Mouse (Mus musculus): ENCODE results near the gene Lrrc8b. TPM values are rescaled to one million over a fixed set of nuclear protein-coding genes. Genes with fewer than 3 reads are reported as not detected.

Gene Lrrc8b
- polyA plus RNA-seq, 1 experiment from 2014 or later, result 17.6 TPM

- ATAC-seq, result no peak
- 6% methylated on average over 8 of the region's 8 CpGs for WGBS
- Histone ChIP-seq H3K27ac (ENCODE audit: low read length) (no peak overlapping the region), H3K4me3 (replicated peaks; ENCODE audit: low read length) (no peak overlapping the region), H3K9ac (replicated peaks; ENCODE audit: low read depth, low read length) (no peak overlapping the region), H3K27me3 (replicated peaks; ENCODE audit: control insufficient read depth, insufficient read depth, low read length) (no peaks in the 10 kb centered on the region), H3K36me3 (ENCODE audit: control insufficient read depth, insufficient read depth) (no peaks in the 10 kb centered on the region), H3K4me2 (ENCODE audit: low read length) (no peak overlapping the region), H3K4me1 (replicated peaks; ENCODE audit: control insufficient read depth, insufficient read depth, low read length) (peaks cover 7% of the 10 kb centered on the region), H3K9me3 (ENCODE audit: control insufficient read depth, low read length) (no peaks in the 10 kb centered on the region)
These were observed 10.6 kb upstream of the Lrrc8b start for GRCm38 (mm10) chr5:105404961-105405360.

DNA sequence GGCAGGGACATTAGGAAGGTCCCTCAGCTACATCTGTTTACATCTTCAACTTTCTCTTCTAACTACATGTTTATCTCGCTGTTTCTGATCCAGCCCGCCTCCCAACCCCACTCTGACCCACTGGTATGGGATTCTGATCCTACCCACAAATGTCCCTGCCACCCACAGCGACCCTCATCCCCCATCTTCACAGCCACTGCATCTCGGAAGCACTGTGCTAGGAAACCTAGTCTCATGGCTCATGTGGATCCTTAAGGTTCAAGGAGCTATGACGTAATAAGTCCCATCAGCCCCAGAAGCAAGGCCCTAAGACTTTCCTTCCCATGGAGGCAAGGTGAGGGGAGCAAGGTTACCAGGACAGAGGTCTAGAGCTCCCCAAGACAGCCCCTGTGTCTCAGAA is 7.9 kb upstream of the Lrrc8b start:
- no peaks in the 10 kb centered on the region; the same call in 1 of the 2 replicates for H3K4me1 ChIP-seq (replicated peaks; ENCODE audit: control insufficient read depth, insufficient read depth, low read length)
- H3K36me3 ChIP-seq (ENCODE audit: control insufficient read depth, insufficient read depth), result no peaks in the 10 kb centered on the region
- no peaks in the 10 kb centered on the region for H3K9me3 ChIP-seq (ENCODE audit: control insufficient read depth, low read length)
- no peaks in the 10 kb centered on the region for H3K27me3 ChIP-seq (replicated peaks; ENCODE audit: control insufficient read depth, insufficient read depth, low read length)
- H3K4me2 ChIP-seq (ENCODE audit: low read length), result no peak overlapping the region
- no peak overlapping the region for H3K4me3 ChIP-seq (replicated peaks; ENCODE audit: low read length)
- 92% methylated on average over 5 of the region's 5 CpGs for WGBS
- ATAC-seq, result no peak
- no peak overlapping the region for H3K27ac ChIP-seq (ENCODE audit: low read length)
- no peak overlapping the region for H3K9ac ChIP-seq (replicated peaks; ENCODE audit: low read depth, low read length)

DNA sequence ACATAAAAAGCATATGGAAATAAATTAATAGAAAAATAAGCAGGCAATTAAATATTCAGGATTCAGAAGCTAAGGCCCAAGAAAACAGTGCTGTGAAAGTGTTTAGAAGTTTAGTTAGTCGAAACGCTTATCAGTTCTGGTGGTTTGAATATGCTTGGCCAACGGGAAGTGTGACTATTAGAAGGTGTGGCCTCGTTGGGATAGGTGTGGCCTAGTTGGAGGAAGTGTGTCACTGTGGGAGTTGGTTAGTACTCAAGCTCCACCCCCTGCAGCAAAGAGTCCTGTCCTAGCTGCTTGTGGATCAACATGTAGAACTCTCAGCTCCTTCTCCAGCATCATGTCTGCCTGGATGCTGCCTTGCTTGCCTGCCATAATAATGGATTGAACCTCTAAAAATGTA is 6.5 kb upstream of the Lrrc8b start:
- Histone ChIP-seq H3K4me2 (ENCODE audit: low read length) (no peak overlapping the region), H3K4me3 (replicated peaks; ENCODE audit: low read length) (no peak overlapping the region), H3K27ac (ENCODE audit: low read length) (no peak overlapping the region), H3K4me1 (replicated peaks; ENCODE audit: control insufficient read depth, insufficient read depth, low read length) (no peaks in the 10 kb centered on the region; the same call in 1 of the 2 replicates), H3K9ac (replicated peaks; ENCODE audit: low read depth, low read length) (no peak overlapping the region), H3K36me3 (ENCODE audit: control insufficient read depth, insufficient read depth) (no peaks in the 10 kb centered on the region), H3K27me3 (replicated peaks; ENCODE audit: control insufficient read depth, insufficient read depth, low read length) (no peaks in the 10 kb centered on the region), H3K9me3 (ENCODE audit: control insufficient read depth, low read length) (no peaks in the 10 kb centered on the region)
- ATAC-seq, result no peak
- 91% methylated on average over 4 of the region's 4 CpGs for whole genome bisulfite sequencing

GRCm38 (mm10) chr5:105410521-105411293 is 4.9 kb upstream of the Lrrc8b start:
- no peaks in the 10 kb centered on the region for H3K9me3 ChIP-seq (ENCODE audit: control insufficient read depth, low read length)
- H3K27ac ChIP-seq (ENCODE audit: low read length), result no peak overlapping the region
- 68% methylated on average over 6 of the region's 6 CpGs for WGBS
- no peak overlapping the region for H3K4me3 ChIP-seq (replicated peaks; ENCODE audit: low read length)
- H3K9ac ChIP-seq (replicated peaks; ENCODE audit: low read depth, low read length), result no peak overlapping the region
- peaks cover 7% of the 10 kb centered on the region for H3K4me1 ChIP-seq (replicated peaks; ENCODE audit: control insufficient read depth, insufficient read depth, low read length)
- H3K36me3 ChIP-seq (ENCODE audit: control insufficient read depth, insufficient read depth), result no peaks in the 10 kb centered on the region
- no peak overlapping the region for H3K4me2 ChIP-seq (ENCODE audit: low read length)
- no peak for ATAC-seq
- no peaks in the 10 kb centered on the region for H3K27me3 ChIP-seq (replicated peaks; ENCODE audit: control insufficient read depth, insufficient read depth, low read length)

- H3K9me3 ChIP-seq (ENCODE audit: control insufficient read depth, low read length), result no peaks in the 10 kb centered on the region
- H3K27ac ChIP-seq (ENCODE audit: low read length), result no peak overlapping the region
- no peaks in the 10 kb centered on the region for H3K27me3 ChIP-seq (replicated peaks; ENCODE audit: control insufficient read depth, insufficient read depth, low read length)
- H3K4me2 ChIP-seq (ENCODE audit: low read length), result no peak overlapping the region
- no peak overlapping the region for H3K9ac ChIP-seq (replicated peaks; ENCODE audit: low read depth, low read length)
- peaks cover 7% of the 10 kb centered on the region for H3K4me1 ChIP-seq (replicated peaks; ENCODE audit: control insufficient read depth, insufficient read depth, low read length)
- 47% methylated on average over 4 of the region's 4 CpGs for WGBS
- H3K4me3 ChIP-seq (replicated peaks; ENCODE audit: low read length), result no peak overlapping the region
- H3K36me3 ChIP-seq (ENCODE audit: control insufficient read depth, insufficient read depth), result no peaks in the 10 kb centered on the region
- ATAC-seq, result no peak
These were observed 4.3 kb upstream of the Lrrc8b start for GRCm38 (mm10) chr5:105411294-105411570.

GRCm38 (mm10) chr5:105411768-105412167 is 3.8 kb upstream of the Lrrc8b start:
- Histone ChIP-seq H3K27ac (ENCODE audit: low read length) (no peak overlapping the region), H3K27me3 (replicated peaks; ENCODE audit: control insufficient read depth, insufficient read depth, low read length) (no peaks in the 10 kb centered on the region), H3K9ac (replicated peaks; ENCODE audit: low read depth, low read length) (no peak overlapping the region), H3K4me3 (replicated peaks; ENCODE audit: low read length) (no peak overlapping the region), H3K36me3 (ENCODE audit: control insufficient read depth, insufficient read depth) (no peaks in the 10 kb centered on the region), H3K4me2 (ENCODE audit: low read length) (no peak overlapping the region), H3K4me1 (replicated peaks; ENCODE audit: control insufficient read depth, insufficient read depth, low read length) (peaks cover 10% of the 10 kb centered on the region), H3K9me3 (ENCODE audit: control insufficient read depth, low read length) (no peaks in the 10 kb centered on the region)
- ATAC-seq, result no peak
- 73% methylated on average over 2 of the region's 2 CpGs for WGBS

DNA sequence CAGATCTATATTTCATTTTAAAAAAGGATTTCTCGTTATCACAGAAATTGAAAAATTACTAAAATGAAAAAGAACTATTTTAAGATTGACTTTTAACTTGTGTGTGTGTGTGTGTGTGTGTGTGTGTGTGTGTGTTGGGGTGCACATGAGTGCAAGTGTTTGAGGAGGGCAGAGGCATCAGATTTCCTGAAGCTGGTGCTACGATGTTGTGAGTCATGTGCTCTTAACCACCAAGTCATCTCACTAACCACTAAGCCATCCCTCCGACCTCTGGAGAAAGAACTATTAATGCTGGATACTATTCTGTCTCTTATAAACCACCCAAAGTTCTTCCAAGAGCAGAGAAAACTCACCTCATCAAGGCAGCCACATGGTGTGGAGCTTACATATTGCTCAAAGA is 2.9 kb upstream of the Lrrc8b start:
- Histone ChIP-seq H3K4me1 (replicated peaks; ENCODE audit: control insufficient read depth, insufficient read depth, low read length) (peaks cover 12% of the 10 kb centered on the region), H3K27me3 (replicated peaks; ENCODE audit: control insufficient read depth, insufficient read depth, low read length) (no peaks in the 10 kb centered on the region), H3K9me3 (ENCODE audit: control insufficient read depth, low read length) (no peaks in the 10 kb centered on the region), H3K36me3 (ENCODE audit: control insufficient read depth, insufficient read depth) (no peaks in the 10 kb centered on the region), H3K9ac (replicated peaks; ENCODE audit: low read depth, low read length) (no peak overlapping the region), H3K4me3 (replicated peaks; ENCODE audit: low read length) (no peak overlapping the region), H3K4me2 (ENCODE audit: low read length) (no peak overlapping the region), H3K27ac (ENCODE audit: low read length) (no peak overlapping the region)
- no peak for ATAC-seq
- 86% methylated on average over 3 of the region's 3 CpGs for WGBS

DNA sequence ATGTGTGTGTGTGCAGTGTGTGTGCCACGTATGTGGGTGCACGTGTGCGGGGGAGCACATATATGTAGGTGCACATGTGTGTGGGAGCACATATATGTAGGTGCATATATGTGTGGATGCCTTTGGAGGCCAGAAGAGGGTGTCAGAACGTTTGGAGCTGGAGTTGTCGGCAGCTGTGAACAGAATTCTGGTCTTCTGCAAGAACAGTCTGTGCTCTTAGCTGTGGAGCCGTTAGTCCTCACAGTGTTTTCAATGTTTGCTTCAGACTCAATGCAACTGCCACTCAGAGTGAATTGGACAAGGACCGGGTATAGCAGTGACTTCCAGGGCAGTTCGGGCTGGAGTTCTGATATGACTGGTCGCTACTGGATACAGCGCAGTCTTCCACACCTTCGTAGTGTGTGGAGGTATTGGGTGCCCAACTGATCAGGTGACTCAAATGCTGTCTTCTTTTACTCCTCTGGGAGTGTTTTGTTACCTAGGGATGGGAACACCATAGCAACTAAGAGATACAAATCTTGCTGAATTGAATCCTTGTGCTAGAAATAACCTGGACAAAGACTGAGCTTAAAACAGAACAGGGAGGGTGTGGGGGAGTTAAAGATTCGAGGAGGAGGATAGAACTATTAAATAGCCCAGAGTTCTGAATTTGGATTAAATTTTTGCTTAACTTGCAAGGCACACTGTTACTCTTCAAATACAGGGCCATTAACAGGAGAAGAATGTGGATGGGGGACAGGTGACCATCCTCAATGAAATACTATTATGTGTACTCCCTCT is 1.0 kb upstream of the Lrrc8b start:
- H3K9me3 ChIP-seq (ENCODE audit: control insufficient read depth, low read length), result peaks cover 9% of the 10 kb centered on the region
- H3K27ac ChIP-seq (ENCODE audit: low read length), result peak overlapping the region; percentile 89
- peak overlapping the region; percentile 67 for H3K4me3 ChIP-seq (replicated peaks; ENCODE audit: low read length)
- WGBS, result 77% methylated on average over 12 of the region's 12 CpGs
- H3K4me2 ChIP-seq (ENCODE audit: low read length), result peak overlapping the region; percentile 72
- H3K36me3 ChIP-seq (ENCODE audit: control insufficient read depth, insufficient read depth), result peaks cover 6% of the 10 kb centered on the region
- peaks cover 12% of the 10 kb centered on the region for H3K4me1 ChIP-seq (replicated peaks; ENCODE audit: control insufficient read depth, insufficient read depth, low read length)
- peak overlapping the region; percentile 91 for H3K9ac ChIP-seq (replicated peaks; ENCODE audit: low read depth, low read length)
- ATAC-seq, result no peak
- no peaks in the 10 kb centered on the region for H3K27me3 ChIP-seq (replicated peaks; ENCODE audit: control insufficient read depth, insufficient read depth, low read length)

DNA sequence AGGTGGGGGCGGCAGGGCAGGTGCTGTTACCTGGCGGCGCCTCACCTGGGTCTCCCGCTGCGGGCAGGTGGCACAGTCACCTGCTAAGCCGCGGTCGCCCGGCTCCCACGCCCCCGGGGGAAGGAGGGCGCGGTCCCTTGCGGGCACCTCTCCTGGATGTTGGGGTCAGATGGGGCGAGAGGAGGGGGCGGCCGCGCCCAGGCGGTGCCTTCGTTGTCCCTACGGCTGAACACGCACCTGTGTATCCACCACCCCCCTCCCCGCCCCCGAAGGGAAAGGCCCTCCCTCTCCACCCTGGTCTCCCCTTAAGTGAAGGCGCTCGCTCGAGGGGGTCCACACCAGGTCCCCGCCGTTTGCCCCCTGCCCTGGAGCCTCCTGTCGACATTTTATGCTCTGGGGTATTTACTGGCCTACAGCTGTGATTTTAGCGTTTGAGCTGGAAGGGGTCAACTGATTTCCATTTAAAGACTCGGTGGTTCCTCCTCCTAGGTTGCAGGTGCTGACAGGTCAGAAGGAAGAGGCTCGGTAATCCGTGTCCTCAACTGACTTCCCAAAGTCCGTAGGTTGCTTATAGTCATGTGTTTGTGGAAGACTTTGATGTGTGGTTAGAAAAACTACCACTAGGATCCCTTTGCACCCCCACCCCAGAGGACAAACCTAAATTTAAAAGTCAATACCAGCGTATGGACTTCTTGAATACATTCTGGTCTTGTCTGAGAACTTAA is 538 bp downstream of the Lrrc8b start:
- H3K4me2 ChIP-seq (ENCODE audit: low read length), result peak overlapping the region; percentile 89
- no peaks in the 10 kb centered on the region for H3K27me3 ChIP-seq (replicated peaks; ENCODE audit: control insufficient read depth, insufficient read depth, low read length)
- peak; percentile 26 for ATAC-seq
- H3K27ac ChIP-seq (ENCODE audit: low read length), result peak overlapping the region; percentile 89
- H3K9ac ChIP-seq (replicated peaks; ENCODE audit: low read depth, low read length), result peak overlapping the region; percentile 91
- peaks cover 12% of the 10 kb centered on the region for H3K4me1 ChIP-seq (replicated peaks; ENCODE audit: control insufficient read depth, insufficient read depth, low read length)
- H3K4me3 ChIP-seq (replicated peaks; ENCODE audit: low read length), result peak overlapping the region; percentile 67
- 4% methylated on average over 30 of the region's 36 CpGs for WGBS
- peaks cover 9% of the 10 kb centered on the region for H3K9me3 ChIP-seq (ENCODE audit: control insufficient read depth, low read length)
- peaks cover 6% of the 10 kb centered on the region for H3K36me3 ChIP-seq (ENCODE audit: control insufficient read depth, insufficient read depth)

All from forebrain, embryonic 16.5 days (tissue).